Mouse (Mus musculus) midbrain, embryonic 11.5 days (tissue): ENCODE measurements around the gene Hist1h2ag. TPM values are rescaled to one million over a fixed set of nuclear protein-coding genes. Genes with fewer than 3 reads are reported as not detected.
A peak's percentile ranks its signal among the peaks of the same experiment; 100 is the strongest.

Experiments
- ATAC-seq: fragments of 200-750 bp; cut with Nextera tagmentation; 2 replicates; pipeline ENCODE4 v1.8.0; 2017; ENCODE audit warnings: moderate TSS enrichment, moderate library complexity; ENCODE audit not compliant: low FRiP score
- DNase-seq: peaks from one replicate; pipeline ENCODE4 v3.0.0; 2015; ENCODE audit warnings: low spot score; ENCODE audit errors: missing footprints
- H3K27ac ChIP-seq: fragments of 300-500 bp; sonication (generic); 2 replicates; pipeline ENCODE4 v1.5.1; 2014; ENCODE audit warnings: low read depth, low read length
- H3K27me3 ChIP-seq: fragments of 300-500 bp; sonication (generic); 2 replicates; pipeline ENCODE4 v1.6.1; 2014; ENCODE audit warnings: mild to moderate bottlenecking, low read length, moderate library complexity, mixed read lengths; ENCODE audit not compliant: control insufficient read depth, insufficient read depth
- H3K36me3 ChIP-seq: fragments of 300-500 bp; sonication (generic); 2 replicates; pipeline ENCODE4 v1.6.1; 2014; ENCODE audit warnings: mild to moderate bottlenecking, low read length, moderate library complexity, mixed read lengths; ENCODE audit not compliant: control insufficient read depth, insufficient read depth
- H3K4me1 ChIP-seq: fragments of 300-500 bp; sonication (generic); 2 replicates; pipeline ENCODE4 v1.6.1; 2014; ENCODE audit warnings: low read length; ENCODE audit not compliant: control insufficient read depth, insufficient read depth
- H3K4me2 ChIP-seq: fragments of 300-500 bp; sonication (generic); 2 replicates; pipeline ENCODE4 v1.6.1; 2014; ENCODE audit warnings: mild to moderate bottlenecking, moderate library complexity
- H3K4me3 ChIP-seq: fragments of 300-500 bp; sonication (generic); 2 replicates; pipeline ENCODE4 v1.5.1; 2014; ENCODE audit warnings: low read depth, low read length
- H3K9ac ChIP-seq: fragments of 300-500 bp; sonication (generic); 2 replicates; pipeline ENCODE4 v1.6.1; 2014; ENCODE audit warnings: low read length
- H3K9me3 ChIP-seq: fragments of 300-500 bp; sonication (generic); 2 replicates; pipeline ENCODE4 v1.6.1; 2016; ENCODE audit warnings: low read length; ENCODE audit not compliant: control insufficient read depth
- WGBS: fragments of 180-500 bp; shearing (Covaris S2); extraction: QIAGEN DNeasy Blood & Tissue Kit; methylation state at CpG from one replicate; pipeline ENCODE4 v1.1.7; 2014; 5-methylcytosine and 5-hydroxymethylcytosine counted together
- polyA plus RNA-seq: library from polyadenylated mRNA; unstranded; fragments of >200 nt; fragmentation: Nextera tagmentation; extraction: Ambion mirVana; gene quantifications from 2 replicates; pipeline ENCODE4 v1.2.1, GENCODE M21; 2014

Hist1h2ag gene
- polyA plus RNA-seq, 1 experiment from 2014 or later = 70.6 TPM

GRCm38 (mm10) chr13:22019934-22020835 is 22.6 kb downstream of the Hist1h2ag start:
- H3K27me3 ChIP-seq = peaks cover 26% of the 10 kb centered on the region
- under 1% methylated on average over 44 of the region's 44 CpGs for WGBS
- peak; percentile 93 for DNase-seq

GRCm38 (mm10) chr13:22015479-22016450 is 27.0 kb downstream of the Hist1h2ag start:
- Histone ChIP-seq H3K9ac (no peak overlapping the region), H3K27ac (no peak overlapping the region), H3K27me3 (peaks cover 60% of the 10 kb centered on the region), H3K4me2 (peak overlapping the region; percentile 6; the same call in 1 of the 2 replicates), H3K4me3 (no peak overlapping the region), H3K9me3 (peaks cover 3% of the 10 kb centered on the region; the same call in 1 of the 2 replicates), H3K4me1 (peaks cover 3% of the 10 kb centered on the region; the same call in 1 of the 2 replicates), H3K36me3 (no peaks in the 10 kb centered on the region)
- ATAC-seq (peak; percentile 80), DNase-seq (peak; percentile 99)
- WGBS = 14% methylated on average over 27 of the region's 27 CpGs

More at GRCm38 (mm10) chr13:22019934-22020835, 22.6 kb downstream of the Hist1h2ag start:
- Histone ChIP-seq H3K9me3 (peaks cover 2% of the 10 kb centered on the region; the same call in 1 of the 2 replicates), H3K4me2 (peak overlapping the region; percentile 61), H3K36me3 (no peaks in the 10 kb centered on the region), H3K27ac (no peak overlapping the region), H3K9ac (peak overlapping the region; percentile 45), H3K4me1 (peaks cover 3% of the 10 kb centered on the region; the same call in 1 of the 2 replicates), H3K4me3 (peak overlapping the region; percentile 38)
- ATAC-seq = no peak

- peaks cover 3% of the 10 kb centered on the region; the same call in 1 of the 2 replicates for H3K9me3 ChIP-seq
- WGBS = 18% methylated on average over 17 of the region's 17 CpGs
- no peak overlapping the region for H3K27ac ChIP-seq
- H3K4me2 ChIP-seq = peak overlapping the region; percentile 19
- no peaks in the 10 kb centered on the region for H3K4me1 ChIP-seq
- no peak for ATAC-seq
- no peaks in the 10 kb centered on the region for H3K36me3 ChIP-seq
- DNase-seq = peak; percentile 94
- peaks cover 66% of the 10 kb centered on the region for H3K27me3 ChIP-seq
- peak overlapping the region; percentile 3; the same call in 1 of the 2 replicates for H3K4me3 ChIP-seq
- H3K9ac ChIP-seq = no peak overlapping the region
These were observed 28.3 kb downstream of the Hist1h2ag start for GRCm38 (mm10) chr13:22014411-22014845.

- Histone ChIP-seq H3K4me2 (no peak overlapping the region), H3K9ac (no peak overlapping the region), H3K4me3 (no peak overlapping the region), H3K27ac (no peak overlapping the region), H3K27me3 (peaks cover 68% of the 10 kb centered on the region), H3K9me3 (peaks cover 3% of the 10 kb centered on the region; the same call in 1 of the 2 replicates), H3K4me1 (no peaks in the 10 kb centered on the region), H3K36me3 (no peaks in the 10 kb centered on the region)
- DNase-seq (peak; percentile 94), ATAC-seq (no peak)
- WGBS = 20% methylated on average over 13 of the region's 13 CpGs
These were observed 29.0 kb downstream of the Hist1h2ag start for GRCm38 (mm10) chr13:22013716-22014115.

GRCm38 (mm10) chr13:22009642-22010041 is 33.1 kb downstream of the Hist1h2ag start, which contains the start of gene Prss16:
TSS of gene Prss16 (minus strand) at chr13:22009742.
- DNase-seq (peak; percentile 83), ATAC-seq (no peak)
- H3K4me1 ChIP-seq = peaks cover 12% of the 10 kb centered on the region
- H3K27ac ChIP-seq = no peak within 1 kb of the TSS
- H3K9ac ChIP-seq = no peak within 1 kb of the TSS
- H3K4me2 ChIP-seq = no peak within 1 kb of the TSS
- H3K9me3 ChIP-seq = no peaks in the 10 kb centered on the region
- peaks cover 90% of the 10 kb centered on the region for H3K27me3 ChIP-seq
- no peak within 1 kb of the TSS for H3K4me3 ChIP-seq
- WGBS = 32% methylated on average over 5 of the region's 7 CpGs
- no peaks in the 10 kb centered on the region for H3K36me3 ChIP-seq

- ATAC-seq = no peak
- Histone ChIP-seq H3K9me3 (no peaks in the 10 kb centered on the region), H3K27ac (no peak overlapping the region), H3K36me3 (no peaks in the 10 kb centered on the region), H3K4me1 (peaks cover 12% of the 10 kb centered on the region), H3K9ac (no peak overlapping the region), H3K4me3 (no peak overlapping the region), H3K27me3 (peaks cover 92% of the 10 kb centered on the region), H3K4me2 (no peak overlapping the region)
- peak; percentile 81 for DNase-seq
- WGBS = 79% methylated on average over 3 of the region's 3 CpGs
These were observed 34.0 kb downstream of the Hist1h2ag start for GRCm38 (mm10) chr13:22008707-22009106.

GRCm38 (mm10) chr13:22007872-22008271 is 34.9 kb downstream of the Hist1h2ag start:
- H3K4me3 ChIP-seq = no peak overlapping the region
- DNase-seq = peak; percentile 84
- ATAC-seq = no peak
- WGBS = 47% methylated on average over 7 of the region's 7 CpGs
- no peaks in the 10 kb centered on the region for H3K9me3 ChIP-seq
- peaks cover 12% of the 10 kb centered on the region for H3K4me1 ChIP-seq
- no peak overlapping the region for H3K27ac ChIP-seq
- H3K27me3 ChIP-seq = peaks cover 95% of the 10 kb centered on the region
- no peak overlapping the region for H3K9ac ChIP-seq
- no peaks in the 10 kb centered on the region for H3K36me3 ChIP-seq
- no peak overlapping the region for H3K4me2 ChIP-seq

GRCm38 (mm10) chr13:22007121-22007510 is 35.6 kb downstream of the Hist1h2ag start:
- Histone ChIP-seq H3K9ac (no peak overlapping the region), H3K4me1 (peaks cover 12% of the 10 kb centered on the region), H3K27ac (no peak overlapping the region), H3K4me3 (peak overlapping the region; percentile 45), H3K9me3 (no peaks in the 10 kb centered on the region), H3K36me3 (no peaks in the 10 kb centered on the region), H3K27me3 (peaks cover 95% of the 10 kb centered on the region), H3K4me2 (peak overlapping the region; percentile 85)
- 3% methylated on average over 18 of the region's 18 CpGs for WGBS
- ATAC-seq (no peak), DNase-seq (peak; percentile 86)
